Mouse (Mus musculus) liver, embryonic 14.5 days (tissue): ENCODE results near the gene Ezh1. TPM values are rescaled to one million over a fixed set of nuclear protein-coding genes. Genes with fewer than 3 reads are reported as not detected.

Experiments
- ATAC-seq: fragments of 200-750 bp; cut with Nextera tagmentation; 2 replicates; pipeline ENCODE4 v1.8.0; 2017; ENCODE audit warnings: moderate number of reproducible peaks, mild to moderate bottlenecking, moderate library complexity; ENCODE audit not compliant: insufficient read depth
- DNase-seq, 3 experiments: peaks; one replicate each; pipeline ENCODE4 v3.0.0-alpha.2; 2012 to 2013; ENCODE audit warnings: low read depth in 3 of 3, low spot score in 3 of 3
- H3K27ac ChIP-seq: fragments of 300-500 bp; sonication (generic); 2 replicates; pipeline ENCODE4 v1.5.1; 2014; ENCODE audit warnings: moderate library complexity, mild to moderate bottlenecking, control low read depth, inconsistent platforms
- H3K27me3 ChIP-seq: fragments of 300-500 bp; sonication (generic); 2 replicates; pipeline ENCODE4 v1.6.1; 2014; ENCODE audit warnings: mild to moderate bottlenecking, low read length, moderate library complexity; ENCODE audit not compliant: control insufficient read depth, insufficient read depth
- H3K36me3 ChIP-seq: fragments of 300-500 bp; sonication (generic); replicated peaks from 2 replicates; pipeline ENCODE4 v1.6.1; 2014; ENCODE audit warnings: low read depth; ENCODE audit not compliant: control insufficient read depth, insufficient read depth
- H3K4me1 ChIP-seq, 2 experiments: fragments of 200-500 bp in 1 of 2; fragments of 300-500 bp in 1 of 2; sonication (generic) in 1 of 2; replicated peaks; 2 replicates each; pipeline ENCODE4 v1.6.1; 2012 to 2014; ENCODE audit warnings: antibody characterized with exemption in 1 of 2, inconsistent platforms in 1 of 2, low read length in 1 of 2; ENCODE audit not compliant: control insufficient read depth in 2 of 2, insufficient read depth in 2 of 2
- H3K4me2 ChIP-seq: fragments of 300-500 bp; sonication (generic); 2 replicates; pipeline ENCODE4 v1.6.1; 2014; ENCODE audit warnings: low read depth, mild to moderate bottlenecking, control low read depth, moderate library complexity
- H3K4me3 ChIP-seq, 2 experiments: fragments of 200-500 bp in 1 of 2; fragments of 300-500 bp in 1 of 2; sonication (generic) in 1 of 2; 2 replicates each; pipeline ENCODE4 v1.5.1; 2012 to 2014; ENCODE audit warnings: low read depth in 2 of 2, low read length in 2 of 2, mild to moderate bottlenecking in 2 of 2, control low read depth in 1 of 2, inconsistent platforms in 1 of 2, moderate library complexity in 1 of 2; ENCODE audit not compliant: insufficient read depth in 1 of 2
- H3K9ac ChIP-seq: fragments of 300-500 bp; sonication (generic); replicated peaks from 2 replicates; pipeline ENCODE4 v1.6.1; 2014; ENCODE audit warnings: mild to moderate bottlenecking, control low read depth, moderate library complexity
- H3K9me3 ChIP-seq: fragments of 300-500 bp; sonication (generic); 2 replicates; pipeline ENCODE4 v1.6.1; 2016; ENCODE audit warnings: low read length, mixed read lengths; ENCODE audit not compliant: control insufficient read depth
- CTCF ChIP-seq: IDR thresholded peaks from 2 replicates; pipeline ENCODE4 v1.5.1; 2016; ENCODE audit warnings: antibody characterized with exemption, low read depth, control low read depth
- EP300 ChIP-seq: IDR thresholded peaks from 2 replicates; pipeline ENCODE4 v1.6.1; 2016; ENCODE audit warnings: antibody characterized with exemption, low read depth
- WGBS: fragments of 180-500 bp; shearing (Covaris S2); extraction: QIAGEN DNeasy Blood & Tissue Kit; methylation state at CpG from one replicate; pipeline ENCODE4 v1.1.7; 2014; ENCODE audit not compliant: insufficient replicate concordance; 5-methylcytosine and 5-hydroxymethylcytosine counted together
- polyA plus RNA-seq, 2 experiments: library from polyadenylated mRNA; depleted of rRNA in 1 of 2; stranded (reverse) in 1 of 2; unstranded in 1 of 2; fragments of >200 nt; fragmentation: Nextera tagmentation in 1 of 2; extraction: Ambion mirVana in 1 of 2; gene quantifications; 2 replicates each; pipeline versions ENCODE4 v1.2.1 to v1.2.3; 2012 to 2014

The Ezh1 gene
- polyA plus RNA-seq, 2 experiments, result 7.9 to 8.8 TPM

DNA sequence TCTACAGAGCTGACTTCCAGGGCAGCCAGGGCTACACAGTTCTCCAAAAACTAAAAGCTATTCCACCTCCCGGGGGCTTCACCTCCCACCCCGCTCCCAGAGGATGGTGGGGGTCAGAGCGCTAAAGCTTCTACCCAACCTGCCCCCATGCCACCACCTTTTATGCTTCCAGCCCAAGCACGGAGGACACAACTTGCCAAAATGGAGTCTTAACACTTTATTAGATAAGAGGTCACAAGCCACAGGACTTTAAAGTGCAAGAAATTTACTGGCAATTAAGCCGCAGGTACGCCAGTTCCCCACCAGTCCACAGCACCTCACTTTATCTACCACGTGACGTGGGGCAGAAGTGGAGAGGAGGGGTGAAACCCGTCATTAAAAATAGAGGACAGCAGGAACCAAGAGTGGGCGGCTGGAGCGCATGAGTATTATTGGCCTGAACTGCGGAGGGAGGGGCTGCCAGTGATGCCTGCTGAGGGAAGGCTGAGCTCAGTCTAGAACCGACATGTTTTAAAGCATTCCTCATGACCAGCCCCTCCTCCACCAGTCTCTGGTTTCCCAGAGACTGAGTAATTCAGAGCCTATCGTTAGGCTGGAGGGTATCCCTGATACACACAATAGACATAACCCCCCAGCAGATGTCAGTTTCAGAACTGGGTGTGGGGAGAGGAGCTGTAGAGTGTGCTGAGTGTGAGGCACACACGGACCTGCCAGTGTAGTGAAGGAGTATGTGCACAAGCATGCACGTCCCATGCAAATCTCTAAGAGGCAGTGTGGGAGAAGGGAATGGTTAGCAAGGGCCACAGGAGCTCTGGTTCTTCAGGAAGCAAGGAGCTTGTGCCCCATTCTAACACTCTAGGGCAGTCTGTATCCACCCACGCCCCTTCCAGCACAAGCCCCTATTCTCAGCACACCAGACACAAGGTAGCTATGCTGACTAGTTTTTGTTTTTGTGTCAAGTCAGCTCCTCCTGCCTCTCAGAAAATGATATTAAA, 35.1 kb downstream of the Ezh1 start:
- Histone ChIP-seq H3K4me3 (no peak overlapping the region), H3K4me2 (no peak overlapping the region), H3K9ac (no peak overlapping the region), H3K4me1 (peaks cover 22 to 32% of the 10 kb centered on the region in 2 experiments), H3K9me3 (no peaks in the 10 kb centered on the region), H3K27ac (peak overlapping the region; percentile 92), H3K36me3 (no peaks in the 10 kb centered on the region), H3K27me3 (no peaks in the 10 kb centered on the region)
- TF ChIP-seq CTCF (no peak), EP300 (no peak)
- no peak for ATAC-seq
- DNase-seq, result no peak
- 54% methylated on average over 17 of the region's 17 CpGs for WGBS

DNA sequence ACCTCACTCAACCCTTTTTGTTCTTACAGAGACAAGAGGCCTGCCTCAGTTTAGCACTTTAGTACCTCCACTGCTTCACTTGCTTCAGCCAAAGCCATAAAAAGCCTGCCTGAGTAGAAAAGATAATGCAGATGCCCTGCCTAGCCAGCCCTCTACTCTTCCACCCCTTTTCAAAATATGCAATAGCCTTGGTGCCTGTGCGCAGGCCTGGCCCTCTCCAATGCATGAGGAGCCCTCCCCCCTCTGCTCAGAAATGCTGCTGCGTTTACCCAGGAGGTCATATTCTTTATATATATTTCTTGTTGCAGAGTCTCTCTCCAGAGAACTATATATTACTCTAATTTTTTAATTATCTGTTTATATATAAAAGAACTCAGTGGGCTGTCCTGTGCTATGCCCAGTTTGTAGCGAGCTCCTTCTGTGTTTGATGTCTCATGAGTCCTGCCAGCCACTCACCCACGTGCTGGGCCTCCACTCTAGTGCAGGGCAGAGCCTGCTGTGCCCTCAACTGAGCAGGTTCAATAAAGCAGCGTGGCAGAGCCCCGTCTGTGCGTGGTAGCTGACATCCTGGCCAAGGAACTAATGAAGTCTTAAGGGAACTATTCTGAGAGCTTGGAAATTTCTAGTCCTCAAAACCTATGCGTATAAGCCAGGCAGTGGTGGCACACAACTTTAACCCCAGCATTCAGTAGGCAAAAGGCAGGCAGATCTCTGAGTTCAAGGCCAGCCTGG, 35.9 kb downstream of the Ezh1 start:
- no peaks in the 10 kb centered on the region for H3K9me3 ChIP-seq
- WGBS, result 43% methylated on average over 8 of the region's 8 CpGs
- H3K27me3 ChIP-seq, result no peaks in the 10 kb centered on the region
- peak; percentile 35; the same call in 1 of the 2 replicates for TF ChIP-seq EP300
- no peak for TF ChIP-seq CTCF
- no peak overlapping the region for H3K4me3 ChIP-seq
- peak overlapping the region; percentile 92 for H3K27ac ChIP-seq
- peak overlapping the region; percentile 58 for H3K4me2 ChIP-seq
- peak; percentile 49 to 57 (median 52) for DNase-seq
- H3K9ac ChIP-seq, result peak overlapping the region; percentile 54
- peak; percentile 85 for ATAC-seq
- no peaks in the 10 kb centered on the region for H3K36me3 ChIP-seq
- H3K4me1 ChIP-seq, result peaks cover 22 to 32% of the 10 kb centered on the region in 2 experiments

DNA sequence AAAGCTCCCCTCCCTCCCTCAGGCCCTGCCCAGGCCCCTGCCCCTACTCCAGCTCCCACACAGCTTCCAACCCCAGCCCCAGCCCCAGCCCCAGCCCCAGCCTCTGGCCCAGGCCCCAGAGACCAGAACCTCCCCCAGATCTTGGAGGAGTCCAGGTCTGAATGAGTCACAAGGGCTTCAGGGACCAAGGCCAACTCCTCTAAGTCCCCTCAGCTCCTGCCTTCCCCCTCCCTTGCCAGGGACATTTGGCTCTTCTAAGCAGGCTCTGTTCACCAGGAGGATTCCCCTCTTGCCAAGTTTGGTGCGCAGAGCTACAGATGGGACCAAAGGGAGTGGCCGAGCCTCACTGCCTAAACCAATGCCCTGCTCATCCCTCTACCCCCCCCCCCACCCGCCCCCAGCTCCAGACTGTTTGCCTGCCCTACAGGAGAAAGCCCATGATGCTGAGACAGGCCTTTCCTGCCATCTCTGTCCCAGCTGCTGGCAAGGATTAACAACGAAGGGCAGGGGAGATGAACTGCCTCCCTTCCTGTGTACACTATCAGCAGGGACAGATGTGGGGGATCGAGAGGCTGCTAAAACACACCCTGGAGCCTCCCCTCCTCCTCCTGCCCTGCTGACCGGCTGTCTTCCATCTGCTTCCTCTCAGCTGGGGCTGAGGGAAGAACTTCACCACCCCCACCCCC, 36.6 kb downstream of the Ezh1 start:
- Histone ChIP-seq H3K27me3 (no peaks in the 10 kb centered on the region), H3K4me1 (peaks cover 22 to 32% of the 10 kb centered on the region in 2 experiments), H3K36me3 (no peaks in the 10 kb centered on the region), H3K4me3 (no peak overlapping the region), H3K4me2 (peak overlapping the region; percentile 58), H3K27ac (peak overlapping the region; percentile 92), H3K9ac (peak overlapping the region; percentile 65), H3K9me3 (no peaks in the 10 kb centered on the region)
- WGBS, result 1% methylated on average over 6 of the region's 6 CpGs
- peak; percentile 86 for TF ChIP-seq EP300
- TF ChIP-seq CTCF, result no peak
- peak; percentile 98 for ATAC-seq
- peak; percentile 75 to 82 (median 81) for DNase-seq

DNA sequence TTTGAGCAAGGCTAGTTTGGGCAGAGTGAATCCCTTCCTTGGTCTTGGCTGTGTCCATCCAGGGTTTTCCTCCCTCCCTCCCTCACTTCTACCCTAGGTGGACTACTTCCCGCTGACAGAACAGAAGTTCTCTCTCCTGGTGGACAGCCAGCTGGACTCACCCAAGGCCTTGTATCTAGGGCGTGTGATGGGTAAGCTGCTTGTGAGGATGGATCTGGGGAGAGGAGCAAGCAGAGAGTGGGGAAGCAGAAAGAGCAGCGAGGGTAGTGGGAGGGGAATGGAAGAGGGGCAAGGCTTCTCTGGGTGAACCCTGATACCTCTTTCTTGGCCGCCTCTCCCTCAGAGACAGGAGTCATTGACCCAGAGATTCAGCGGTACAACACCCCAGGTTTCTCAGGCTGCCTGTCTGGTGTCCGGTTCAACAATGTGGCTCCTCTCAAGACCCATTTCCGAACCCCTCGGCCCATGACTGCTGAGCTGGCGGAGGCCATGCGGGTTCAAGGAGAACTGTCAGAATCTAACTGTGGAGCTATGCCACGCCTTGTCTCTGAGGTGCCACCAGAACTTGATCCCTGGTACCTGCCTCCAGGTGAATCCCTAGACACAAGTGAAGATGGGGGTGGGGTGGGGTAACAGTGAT, 38.0 kb downstream of the Ezh1 start:
- Histone ChIP-seq H3K36me3 (no peaks in the 10 kb centered on the region), H3K9ac (0 out of 2 replicates have a peak overlapping the region, but pooled peaks have one; percentile 5), H3K4me3 (no peak overlapping the region), H3K27ac (no peak overlapping the region), H3K4me1 (peaks cover 22 to 32% of the 10 kb centered on the region in 2 experiments), H3K27me3 (no peaks in the 10 kb centered on the region), H3K4me2 (no peak overlapping the region), H3K9me3 (no peaks in the 10 kb centered on the region)
- no peak for ATAC-seq
- WGBS, result 86% methylated on average over 11 of the region's 11 CpGs
- DNase-seq, result no peak
- no peak for TF ChIP-seq EP300
- TF ChIP-seq CTCF, result no peak
